Mouse (Mus musculus) kidney, postnatal 14 days (tissue): ENCODE measurements around the gene Fam83g.

Experiments used
- DNase-seq: peaks from one replicate; pipeline ENCODE4 v3.0.0; 2022; ENCODE audit warnings: mixed read lengths

Gene Fam83g

DNA sequence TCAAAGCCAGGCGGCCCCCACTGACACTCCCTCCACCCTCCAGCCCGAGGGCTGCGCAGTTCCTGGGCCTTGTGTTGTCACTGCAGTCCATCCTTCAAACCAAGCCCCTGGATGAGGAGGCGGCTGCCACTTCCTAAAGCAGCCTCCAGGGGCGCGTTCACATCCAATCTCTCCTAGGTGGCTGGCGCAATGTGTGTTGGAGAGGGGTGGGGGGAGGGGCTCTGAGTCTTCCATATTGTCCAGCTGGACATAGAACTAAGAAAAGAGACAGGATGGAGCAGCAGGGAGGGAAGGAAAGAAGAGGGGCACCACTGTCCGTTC is 9.1 kb upstream of the Fam83g start:
- DNase-seq = peak; percentile 48

DNA sequence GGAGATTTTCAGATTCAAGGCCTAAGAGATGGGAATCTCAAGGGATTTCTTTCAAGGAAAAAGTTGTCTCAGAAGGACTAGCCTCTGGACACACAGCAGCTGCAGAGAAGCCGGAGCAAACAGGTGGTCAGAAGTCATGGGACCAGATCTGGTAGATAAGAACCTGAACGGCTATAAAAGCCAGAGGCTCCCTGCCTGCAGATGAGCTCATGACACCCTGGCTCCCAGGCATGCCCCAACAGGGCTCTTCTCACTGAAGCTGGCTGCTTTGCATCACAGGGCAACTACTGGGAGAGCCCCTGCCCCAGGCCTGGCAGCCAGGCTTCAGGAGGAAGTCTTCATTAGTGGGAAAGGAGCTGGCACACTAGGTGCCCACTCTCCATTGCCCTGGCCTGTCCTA is 8.6 kb upstream of the Fam83g start:
- DNase-seq = no peak

DNA sequence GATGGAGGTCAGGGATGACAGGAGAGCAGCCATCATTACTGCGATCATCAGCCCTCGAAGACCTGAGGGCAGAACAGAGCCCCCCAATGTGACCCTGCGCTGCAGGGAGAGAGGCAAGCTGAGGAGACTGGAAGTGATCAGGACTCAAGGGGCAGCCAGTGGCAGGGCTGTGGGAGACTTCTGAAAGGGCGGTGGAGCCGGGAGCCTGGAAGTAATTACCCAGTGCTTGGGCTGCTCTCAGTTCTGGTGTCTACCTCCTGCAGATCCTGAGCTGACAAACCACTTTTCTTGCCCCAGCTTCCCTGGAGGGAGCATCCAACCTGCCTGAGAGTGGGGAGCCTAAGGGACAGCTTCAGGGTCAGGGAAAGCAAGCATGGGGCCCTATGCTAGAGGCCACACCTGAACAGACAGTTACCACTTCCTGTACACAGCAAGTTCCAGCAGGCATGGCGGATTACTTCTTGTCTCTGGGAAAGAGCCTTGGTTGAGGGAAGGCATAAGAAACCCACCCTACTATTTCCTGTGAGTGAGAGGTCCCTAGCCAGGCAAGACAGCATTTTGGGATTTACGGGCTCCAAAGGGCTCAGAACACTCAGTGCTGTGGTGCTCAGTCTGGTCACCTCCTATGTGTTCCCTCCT is 7.6 kb upstream of the Fam83g start:
- DNase-seq = no peak

GRCm38 (mm10) chr11:61677709-61678108 is 6.2 kb upstream of the Fam83g start:
- no peak for DNase-seq

- DNase-seq = no peak
Observed at GRCm38 (mm10) chr11:61679091-61679866, 4.6 kb upstream of the Fam83g start.

DNA sequence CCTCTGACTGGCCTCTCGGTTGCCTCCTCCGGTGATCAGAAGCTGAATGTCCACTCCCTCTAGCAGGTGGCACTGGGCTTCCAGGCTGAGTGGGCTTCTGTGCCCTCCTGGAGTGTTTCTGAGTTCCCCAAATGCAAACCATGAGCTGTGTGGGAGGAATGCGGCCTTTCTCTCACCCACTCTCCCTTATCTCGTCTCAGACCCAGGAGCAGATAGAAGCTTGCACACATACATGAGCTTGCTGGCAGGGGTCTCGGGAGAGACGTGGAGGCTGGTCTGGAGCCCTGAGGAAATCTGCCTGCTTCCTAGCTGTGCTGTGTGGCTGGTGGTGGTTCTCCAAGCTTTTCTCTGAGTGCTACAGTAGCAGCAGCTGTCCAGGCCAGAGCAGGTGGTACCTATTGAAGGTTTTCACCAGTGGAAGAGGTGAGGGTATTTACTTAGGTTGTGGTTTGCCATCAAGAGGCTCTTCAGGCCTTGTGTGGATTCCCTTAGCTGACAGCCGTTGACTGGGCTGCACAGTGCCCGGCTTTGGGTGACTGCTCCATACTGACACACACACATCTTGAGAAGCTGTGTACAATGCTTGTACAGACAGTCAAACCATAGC is 1.3 kb downstream of the Fam83g start:
- DNase-seq = no peak

- no peak for DNase-seq
Observed at GRCm38 (mm10) chr11:61686141-61686540, 2.2 kb downstream of the Fam83g start.

DNA sequence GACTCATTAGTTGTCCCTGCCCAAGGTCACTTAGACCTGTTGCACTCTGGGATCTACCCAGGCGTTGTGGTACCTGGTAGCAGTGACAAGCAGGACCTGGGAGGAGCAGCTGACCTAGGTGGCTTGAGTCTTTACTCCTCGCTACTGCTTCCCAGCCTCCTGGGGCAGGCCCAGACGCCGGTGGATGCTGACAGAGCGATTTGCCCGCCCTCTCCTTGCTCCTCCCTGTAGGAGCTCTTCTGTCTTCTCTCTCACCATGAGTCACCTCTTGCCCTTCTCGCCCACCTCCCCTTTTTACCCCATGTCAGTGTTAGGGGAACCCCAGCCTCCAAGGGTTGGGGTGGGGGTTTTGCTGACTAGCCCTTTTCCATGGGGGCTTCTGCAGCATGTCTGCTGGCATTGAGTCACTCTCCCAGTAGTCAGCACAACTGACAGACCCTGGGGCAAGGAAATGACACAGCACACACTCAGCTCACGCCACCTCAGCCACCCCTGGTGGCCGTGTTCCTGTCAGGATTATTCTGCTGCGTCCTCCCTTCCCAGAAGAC is 3.1 kb downstream of the Fam83g start:
- no peak for DNase-seq

DNA sequence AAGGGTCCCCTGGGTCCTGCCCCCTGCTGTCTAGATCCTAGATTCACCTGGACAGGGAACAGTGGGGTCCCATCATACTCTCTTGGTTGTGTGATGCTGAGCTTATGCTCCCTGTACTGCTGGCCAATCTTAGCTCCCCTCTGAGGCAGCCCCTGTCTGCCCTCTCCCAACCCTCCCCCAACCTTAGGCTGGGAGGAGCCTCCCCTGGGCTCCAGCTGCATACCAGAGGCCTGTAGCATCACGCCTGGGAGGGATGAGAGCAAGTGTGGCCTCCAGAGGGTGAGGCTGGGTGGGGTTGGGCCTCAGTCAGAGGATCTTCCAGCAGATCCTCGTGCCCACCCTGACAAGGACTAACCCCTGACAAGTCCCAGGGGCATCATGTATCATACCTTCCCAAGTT is 3.7 kb downstream of the Fam83g start:
- no peak for DNase-seq

GRCm38 (mm10) chr11:61692996-61693395 is 9.1 kb downstream of the Fam83g start:
- no peak for DNase-seq

- DNase-seq = no peak
Observed at GRCm38 (mm10) chr11:61698852-61699251, 15.0 kb downstream of the Fam83g start.

DNA sequence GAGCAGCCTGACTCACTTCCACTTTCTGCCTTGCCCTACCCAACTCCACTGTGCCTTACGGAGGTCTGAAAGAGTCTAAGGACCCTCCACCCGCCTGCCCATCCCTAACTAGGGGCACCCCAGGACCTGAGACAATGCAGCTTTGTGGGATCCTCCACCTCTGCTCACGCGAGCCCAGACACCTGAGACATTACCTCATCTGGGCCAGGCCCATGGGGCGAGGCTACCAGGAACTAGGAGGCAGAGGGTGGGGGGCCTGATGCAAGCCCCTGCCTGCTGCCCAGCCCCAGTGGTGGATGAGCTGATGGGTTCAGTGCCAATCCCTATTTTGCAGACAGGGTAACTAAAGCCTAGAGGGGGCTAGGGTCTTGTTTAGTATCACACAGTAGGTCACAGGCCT is 15.6 kb downstream of the Fam83g start:
- no peak for DNase-seq

- peak; percentile 88 for DNase-seq
Observed at GRCm38 (mm10) chr11:61699933-61700332, 16.0 kb downstream of the Fam83g start.

DNA sequence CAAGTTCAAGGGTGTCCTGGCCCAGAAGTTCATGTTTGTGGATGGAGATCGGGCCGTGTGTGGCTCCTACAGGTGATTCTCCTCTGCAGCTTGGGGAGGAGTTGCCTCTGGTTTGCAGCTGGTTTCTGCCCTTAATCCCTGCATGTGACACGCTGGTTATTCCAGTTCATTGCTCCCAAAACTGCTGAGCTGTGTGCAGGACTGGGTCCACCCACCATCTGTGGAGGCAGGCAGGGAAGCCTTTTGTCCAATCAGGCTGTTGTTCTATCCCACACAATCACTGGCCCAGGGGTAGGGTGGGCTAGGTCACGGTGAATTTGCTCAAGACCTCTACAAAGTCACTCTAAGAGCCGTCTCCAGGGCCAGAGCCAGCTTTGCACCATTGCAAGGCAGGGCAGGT is 17.8 kb downstream of the Fam83g start:
- DNase-seq = peak; percentile 75

DNA sequence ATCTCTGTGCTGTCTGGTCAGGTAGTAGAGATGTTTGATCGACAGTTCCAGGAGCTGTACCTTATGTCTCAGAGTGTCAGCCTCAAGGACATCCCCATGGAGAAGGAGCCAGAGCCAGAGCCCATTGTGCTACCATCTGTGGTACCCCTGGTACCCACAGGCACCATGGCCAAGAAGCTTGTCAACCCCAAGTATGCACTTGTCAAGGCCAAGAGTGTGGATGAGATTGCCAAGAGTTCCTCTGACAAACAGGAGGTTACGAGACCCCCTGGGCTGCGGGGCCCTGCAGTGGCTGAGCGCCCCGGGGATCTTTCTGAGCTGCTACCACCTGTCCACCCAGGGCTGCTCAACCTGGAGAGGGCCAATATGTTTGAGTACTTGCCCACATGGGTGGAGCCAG is 18.6 kb downstream of the Fam83g start:
- DNase-seq = no peak

DNA sequence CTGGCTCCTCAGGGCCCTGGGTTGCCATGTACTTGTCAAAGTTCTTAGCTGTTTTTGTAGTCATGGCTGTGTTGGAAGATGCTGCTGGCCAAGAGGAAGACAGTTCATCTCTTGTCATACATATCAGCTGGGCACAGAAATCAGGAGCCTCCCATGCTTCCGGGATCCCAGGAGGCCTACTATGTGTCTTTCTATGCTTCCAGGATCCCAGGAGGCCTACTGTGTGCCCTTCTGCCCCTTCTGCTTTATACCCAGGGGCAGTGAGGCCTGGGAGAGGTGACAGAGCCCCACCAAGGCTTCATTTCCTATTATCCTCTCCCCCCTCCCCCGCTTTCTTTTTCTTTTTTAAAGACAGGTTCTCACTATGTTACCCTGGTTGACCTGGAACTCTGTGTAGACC is 21.7 kb downstream of the Fam83g start:
- no peak for DNase-seq

DNA sequence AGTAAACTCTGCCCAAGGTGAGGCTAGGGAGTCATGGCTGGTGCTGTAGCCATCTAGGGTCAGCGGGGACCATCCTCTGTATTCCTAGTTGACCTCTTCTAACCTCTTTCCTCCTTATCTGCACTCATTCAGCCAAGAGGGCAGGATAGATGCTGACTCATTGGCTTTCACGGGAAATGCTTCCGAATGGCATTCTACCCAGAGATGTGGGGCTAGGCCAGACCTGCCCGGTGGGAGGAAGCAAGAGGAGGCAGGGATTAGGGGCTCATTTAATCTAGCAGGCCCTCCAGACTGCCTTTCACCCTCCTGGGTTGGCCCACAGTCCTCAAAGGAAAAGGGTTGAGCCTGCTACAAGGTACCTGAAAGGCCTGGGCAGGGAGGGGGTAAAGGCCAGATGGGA is 22.3 kb downstream of the Fam83g start:
- no peak for DNase-seq

DNA sequence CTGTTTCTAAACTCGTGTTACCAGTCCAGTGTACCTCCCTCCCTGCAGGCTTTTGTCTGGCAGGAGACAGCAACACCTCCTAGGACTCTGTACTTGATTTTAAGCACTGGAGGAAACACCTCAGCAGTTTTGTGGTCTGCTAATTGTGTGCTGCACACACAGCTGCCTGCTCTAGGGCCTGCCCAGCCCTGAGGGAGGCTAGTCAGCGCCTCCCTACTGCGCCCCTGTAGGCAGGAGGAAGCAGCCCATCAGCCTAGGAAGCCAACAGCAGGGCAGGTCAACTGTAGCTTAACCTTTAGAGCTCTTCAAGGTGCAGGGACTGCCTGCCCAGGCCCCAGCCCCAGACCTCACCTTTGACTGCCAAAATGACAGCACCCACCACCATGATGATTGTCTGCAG is 25.0 kb downstream of the Fam83g start:
- peak; percentile 43 for DNase-seq

- DNase-seq = no peak
Observed at GRCm38 (mm10) chr11:61713157-61713855, 29.4 kb downstream of the Fam83g start.

DNA sequence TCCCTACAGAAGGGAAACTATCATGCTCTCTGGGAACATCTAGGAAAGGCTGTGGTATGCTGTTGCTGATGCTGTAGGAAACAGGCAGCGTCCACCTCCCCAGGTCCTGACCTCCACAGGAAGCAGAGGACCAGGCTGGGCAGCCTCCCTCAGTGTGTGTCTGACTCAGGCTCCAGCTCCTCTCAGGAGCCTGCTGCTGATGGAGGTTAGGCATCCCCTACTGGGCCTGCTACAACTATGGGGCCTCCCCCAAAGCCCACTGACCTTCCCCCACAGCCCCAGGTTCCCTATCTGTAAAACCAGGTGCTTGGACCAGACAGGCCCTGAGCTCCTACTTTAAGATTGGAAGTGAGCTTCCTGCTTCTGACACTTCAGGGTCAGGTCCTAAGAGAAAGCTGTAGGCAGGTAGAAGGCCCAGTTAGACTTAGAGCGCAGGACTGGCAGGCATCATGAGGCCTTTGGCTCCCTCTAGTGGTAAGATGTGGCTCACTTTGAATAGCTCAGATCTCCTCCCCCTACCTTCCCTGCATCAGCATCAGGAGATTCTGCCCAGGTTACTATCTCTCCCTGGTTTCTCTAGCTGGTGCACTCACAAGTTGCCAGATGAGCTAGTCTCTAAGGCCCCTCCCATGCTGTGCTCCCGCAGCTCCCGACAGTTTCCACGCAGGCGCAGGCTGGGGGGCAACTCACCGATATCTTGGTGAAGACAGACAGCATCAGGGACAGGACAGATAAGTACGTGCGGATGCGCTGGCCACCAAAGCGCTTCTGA is 30.6 kb downstream of the Fam83g start:
- DNase-seq = peak; percentile 84

GRCm38 (mm10) chr11:61715130-61715529 is 31.2 kb downstream of the Fam83g start:
- DNase-seq = no peak

- peak; percentile 38 for DNase-seq
Observed at GRCm38 (mm10) chr11:61717990-61718389, 34.1 kb downstream of the Fam83g start.

DNA sequence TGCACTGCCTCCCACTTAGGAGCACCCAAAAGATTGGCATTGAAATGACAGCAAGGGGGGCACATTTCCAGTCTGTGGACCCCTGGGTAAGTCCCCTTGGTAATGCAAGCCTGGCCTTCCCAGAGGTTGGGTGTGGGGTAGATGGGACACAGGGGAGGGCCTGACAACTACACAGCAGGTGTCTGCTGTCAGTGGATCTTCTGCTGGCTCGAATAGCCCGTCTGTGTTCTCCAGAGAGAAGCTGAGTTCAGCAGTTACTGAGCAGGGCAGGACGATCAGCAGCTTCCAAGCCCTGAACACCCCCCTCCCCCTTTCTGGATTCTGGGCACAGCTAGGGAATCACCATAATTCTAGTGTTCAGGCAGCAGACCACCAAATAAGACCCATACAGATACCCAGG is 35.5 kb downstream of the Fam83g start:
- DNase-seq = no peak
